Mouse (Mus musculus): ENCODE data around the gene Adgrf5. TPM values are rescaled to one million over a fixed set of nuclear protein-coding genes. Genes with fewer than 3 reads are reported as not detected.

The Adgrf5 gene
- polyA plus RNA-seq, 1 experiment from 2014 or later: 9.8 TPM

DNA sequence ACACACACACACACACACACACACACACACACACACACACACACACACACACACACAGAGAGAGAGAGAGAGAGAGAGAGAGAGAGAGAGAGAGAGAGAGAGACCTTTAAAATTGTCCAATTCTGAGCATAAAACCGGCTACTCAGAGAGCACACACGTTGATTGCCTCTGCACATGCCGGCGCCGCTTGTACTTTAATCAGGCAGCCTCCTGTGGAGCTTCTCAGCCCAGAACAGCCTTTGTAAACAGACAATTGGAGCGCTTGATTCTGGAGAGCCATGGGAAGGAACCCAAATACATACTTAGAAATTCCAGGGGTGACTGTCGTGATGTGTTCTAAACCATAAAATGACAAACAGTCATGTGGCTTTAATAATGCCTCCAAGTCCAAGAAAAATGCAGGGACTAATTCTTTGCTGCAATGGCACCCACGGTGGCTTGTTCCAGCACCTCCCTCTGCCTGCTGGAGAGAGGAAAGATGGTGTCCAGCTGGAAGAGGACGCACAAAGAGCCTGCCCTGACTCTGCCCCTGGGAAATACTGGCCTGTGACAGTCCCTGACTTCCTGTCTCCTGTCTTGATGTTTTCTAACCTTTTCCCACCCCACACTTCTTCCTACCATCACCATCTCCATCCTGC lies 2.2 kb upstream of the Adgrf5 start:
- Histone ChIP-seq H3K4me1 (replicated peaks) (0 out of 2 replicates have a peak, but pooled peaks cover 7% of the 10 kb centered on the region), H3K36me3 (no peaks in the 10 kb centered on the region), H3K4me3 (no peak overlapping the region), H3K27me3 (no peaks in the 10 kb centered on the region), H3K9me3 (no peaks in the 10 kb centered on the region), H3K9ac (no peak overlapping the region), H3K4me2 (peak overlapping the region; percentile 20; the same call in 1 of the 2 replicates), H3K27ac (replicated peaks) (no peak overlapping the region)
- 11% methylated on average over 9 of the region's 9 CpGs for WGBS
- no peak for ATAC-seq (ENCODE audit: low read depth)

DNA sequence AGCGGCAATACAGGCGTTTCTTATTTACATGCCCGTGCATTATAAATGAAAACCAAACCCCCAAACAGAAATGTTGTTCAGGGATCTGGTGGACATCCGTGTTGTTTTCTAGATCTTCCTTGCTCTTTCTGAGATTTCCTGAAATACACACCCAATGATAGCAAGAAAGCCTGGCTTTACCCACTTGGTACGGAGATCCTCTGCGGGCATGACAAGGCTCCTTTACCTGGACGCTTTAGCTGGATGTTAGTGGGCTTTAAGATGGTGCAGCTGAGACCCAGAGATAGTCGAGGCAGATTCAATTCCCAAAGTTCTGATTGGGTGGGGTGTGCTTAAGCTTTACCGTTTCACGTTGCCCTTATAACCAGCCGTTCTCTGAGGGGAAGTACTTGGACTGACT lies 770 bp downstream of the Adgrf5 start:
- no peaks in the 10 kb centered on the region for H3K36me3 ChIP-seq
- H3K9ac ChIP-seq: no peak overlapping the region
- no peaks in the 10 kb centered on the region for H3K9me3 ChIP-seq
- ATAC-seq (ENCODE audit: low read depth): no peak
- peak overlapping the region; percentile 11 for H3K4me3 ChIP-seq
- peak overlapping the region; percentile 31; the same call in 1 of the 2 replicates for H3K4me2 ChIP-seq
- H3K4me1 ChIP-seq (replicated peaks): 0 out of 2 replicates have a peak, but pooled peaks cover 7% of the 10 kb centered on the region
- H3K27ac ChIP-seq (replicated peaks): no peak overlapping the region
- no peaks in the 10 kb centered on the region for H3K27me3 ChIP-seq
- 80% methylated on average over 11 of the region's 11 CpGs for WGBS

DNA sequence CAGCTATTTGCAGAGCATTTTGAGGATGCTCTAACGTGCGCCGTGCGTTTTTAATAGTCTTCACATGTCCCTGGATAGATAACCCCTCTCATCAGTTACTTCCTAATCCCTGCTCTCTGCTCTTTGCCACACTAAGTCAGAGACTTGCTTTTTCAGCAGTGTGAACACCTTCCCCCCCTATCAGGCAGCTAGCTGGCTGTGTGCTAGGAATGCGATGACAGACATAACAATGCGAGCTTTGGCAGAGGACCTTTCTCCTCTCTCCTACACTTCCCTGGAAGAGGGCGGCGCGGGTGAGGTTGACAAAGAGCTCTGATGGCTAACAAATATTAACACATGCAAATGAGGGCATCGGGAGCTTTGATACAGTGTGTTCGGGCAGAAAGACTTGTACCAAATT lies 2.1 kb downstream of the Adgrf5 start:
- Histone ChIP-seq H3K36me3 (no peaks in the 10 kb centered on the region), H3K4me3 (no peak overlapping the region), H3K27ac (replicated peaks) (no peak overlapping the region; the same call in 1 of the 2 replicates), H3K9me3 (no peaks in the 10 kb centered on the region), H3K4me2 (0 out of 2 replicates have a peak overlapping the region, but pooled peaks have one; percentile 14), H3K4me1 (replicated peaks) (0 out of 2 replicates have a peak, but pooled peaks cover 7% of the 10 kb centered on the region), H3K27me3 (no peaks in the 10 kb centered on the region), H3K9ac (no peak overlapping the region)
- 75% methylated on average over 11 of the region's 11 CpGs for WGBS
- no peak for ATAC-seq (ENCODE audit: low read depth)

DNA sequence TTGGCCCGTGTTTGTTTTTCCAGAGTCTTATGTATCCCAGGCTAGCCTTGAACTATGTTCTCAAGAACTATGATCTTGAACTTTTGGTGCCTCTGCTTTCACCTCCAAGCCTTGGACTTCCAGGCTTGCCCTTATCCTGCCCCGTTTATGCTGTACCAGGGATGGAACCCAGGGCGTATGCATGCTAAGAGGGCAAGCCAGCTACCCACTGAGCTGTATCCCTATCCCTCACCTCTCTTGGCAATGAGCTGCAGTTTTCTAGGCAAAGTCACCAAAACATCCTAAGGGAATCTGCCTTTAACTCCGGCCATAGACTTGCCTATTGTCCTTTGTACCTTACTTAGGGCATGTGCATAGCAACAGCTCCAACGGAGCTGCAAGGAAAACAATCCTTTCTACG lies 2.6 kb downstream of the Adgrf5 start:
- H3K4me1 ChIP-seq (replicated peaks): 0 out of 2 replicates have a peak, but pooled peaks cover 4% of the 10 kb centered on the region
- H3K4me2 ChIP-seq: 0 out of 2 replicates have a peak overlapping the region, but pooled peaks have one; percentile 14
- H3K36me3 ChIP-seq: no peaks in the 10 kb centered on the region
- H3K27ac ChIP-seq (replicated peaks): no peak overlapping the region; the same call in 1 of the 2 replicates
- no peak for ATAC-seq (ENCODE audit: low read depth)
- H3K4me3 ChIP-seq: no peak overlapping the region
- H3K9me3 ChIP-seq: no peaks in the 10 kb centered on the region
- no peak overlapping the region for H3K9ac ChIP-seq
- WGBS: 73% methylated on average over 6 of the region's 6 CpGs
- H3K27me3 ChIP-seq: no peaks in the 10 kb centered on the region

DNA sequence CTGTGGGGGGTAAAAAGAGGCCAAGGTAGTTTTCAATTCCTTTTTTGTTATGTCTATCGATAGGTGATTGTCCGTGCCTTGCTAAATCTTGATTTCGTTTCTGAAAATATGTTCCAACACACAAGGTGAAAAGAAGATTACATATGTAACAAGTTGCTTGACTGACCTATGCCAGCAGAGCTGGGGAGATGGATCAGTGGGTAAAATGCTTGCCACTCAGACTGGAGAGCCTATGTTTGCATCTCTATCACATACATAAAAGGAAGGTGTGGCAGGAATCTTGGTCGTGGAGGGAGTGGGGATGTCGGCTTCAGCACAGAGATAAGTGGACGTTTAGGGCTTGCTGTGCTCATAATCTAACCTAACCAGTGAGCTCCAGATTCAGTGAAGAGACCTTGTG lies 3.7 kb downstream of the Adgrf5 start:
- no peak overlapping the region for H3K4me3 ChIP-seq
- no peaks in the 10 kb centered on the region for H3K36me3 ChIP-seq
- no peak overlapping the region for H3K9ac ChIP-seq
- no peak for ATAC-seq (ENCODE audit: low read depth)
- H3K27me3 ChIP-seq: no peaks in the 10 kb centered on the region
- 64% methylated on average over 6 of the region's 6 CpGs for WGBS
- no peaks in the 10 kb centered on the region for H3K4me1 ChIP-seq (replicated peaks)
- H3K27ac ChIP-seq (replicated peaks): no peak overlapping the region
- no peak overlapping the region for H3K4me2 ChIP-seq
- no peaks in the 10 kb centered on the region for H3K9me3 ChIP-seq

DNA sequence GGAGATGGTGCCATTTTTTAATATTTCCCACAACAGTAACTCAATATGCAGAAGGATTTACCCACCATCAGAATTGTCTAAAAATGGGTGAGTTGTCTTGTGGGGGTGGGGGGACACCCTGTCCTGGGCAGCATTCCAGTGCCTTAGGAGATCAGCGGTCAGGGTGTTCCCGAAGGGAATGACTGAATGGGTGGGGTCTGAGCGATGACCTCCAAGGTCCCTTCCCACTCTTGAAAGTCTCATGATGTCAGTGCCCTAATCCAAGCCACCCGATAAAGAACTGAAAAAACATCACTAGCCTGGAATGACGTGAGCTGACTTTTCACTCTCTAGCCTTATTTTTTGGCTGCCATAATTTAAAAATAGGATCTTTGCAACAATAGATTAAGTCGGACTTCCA lies 5.0 kb downstream of the Adgrf5 start:
- ATAC-seq (ENCODE audit: low read depth): no peak
- Histone ChIP-seq H3K9ac (no peak overlapping the region), H3K4me3 (no peak overlapping the region), H3K27me3 (no peaks in the 10 kb centered on the region), H3K9me3 (no peaks in the 10 kb centered on the region), H3K4me2 (no peak overlapping the region), H3K27ac (replicated peaks) (no peak overlapping the region), H3K36me3 (no peaks in the 10 kb centered on the region), H3K4me1 (replicated peaks) (no peaks in the 10 kb centered on the region)
- WGBS: 86% methylated on average over 6 of the region's 6 CpGs

DNA sequence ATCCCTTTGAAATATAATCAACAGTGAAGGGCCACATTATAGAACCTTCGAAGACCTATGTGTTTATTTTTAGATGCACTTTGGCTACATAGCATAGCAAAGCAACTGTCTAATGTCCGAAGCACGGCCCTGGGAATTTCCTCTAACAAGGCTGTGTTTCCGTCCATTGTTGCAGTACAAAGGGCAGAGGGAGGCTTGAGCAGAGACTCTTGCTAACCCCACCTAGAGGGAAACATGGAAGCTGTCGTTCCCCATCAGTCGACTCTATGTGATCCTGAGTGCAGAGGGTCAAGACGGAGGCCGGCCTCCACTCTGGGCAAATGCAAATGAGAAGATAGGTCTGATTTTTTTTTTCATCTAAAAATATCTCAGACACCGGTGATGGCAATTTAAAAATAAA lies 6.2 kb downstream of the Adgrf5 start:
- 75% methylated on average over 9 of the region's 9 CpGs for WGBS
- no peak overlapping the region for H3K27ac ChIP-seq (replicated peaks)

DNA sequence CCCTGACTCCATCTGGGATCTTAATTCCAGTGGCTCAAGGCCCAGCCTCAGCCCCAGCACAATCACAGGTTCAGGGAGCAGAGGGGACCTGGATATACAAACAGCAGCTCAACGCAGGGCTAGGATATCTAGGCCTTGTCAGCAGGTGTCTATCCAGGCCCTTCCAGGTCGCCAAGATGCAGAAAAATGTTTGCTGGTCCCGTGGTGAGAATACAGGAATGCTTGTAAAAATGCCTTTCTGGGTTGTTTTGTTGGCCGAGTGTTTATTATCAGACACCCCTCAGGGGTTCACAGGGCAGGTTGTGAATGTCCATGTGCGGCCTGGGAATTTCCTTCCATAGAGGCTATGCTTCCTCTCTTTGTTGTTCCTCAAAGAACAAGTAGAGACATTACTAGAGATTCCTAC lies 7.9 kb downstream of the Adgrf5 start:
- Histone ChIP-seq H3K4me2 (no peak overlapping the region), H3K4me3 (no peak overlapping the region), H3K4me1 (replicated peaks) (no peaks in the 10 kb centered on the region), H3K9me3 (no peaks in the 10 kb centered on the region), H3K36me3 (no peaks in the 10 kb centered on the region), H3K9ac (no peak overlapping the region), H3K27me3 (no peaks in the 10 kb centered on the region), H3K27ac (replicated peaks) (no peak overlapping the region; the same call in 1 of the 2 replicates)
- no peak for ATAC-seq (ENCODE audit: low read depth)
- WGBS: 45% methylated on average over 5 of the region's 5 CpGs

More for the DNA sequence above, 6.2 kb downstream of the Adgrf5 start:
- Histone ChIP-seq H3K27me3 (no peaks in the 10 kb centered on the region), H3K9ac (no peak overlapping the region), H3K4me1 (replicated peaks) (no peaks in the 10 kb centered on the region), H3K4me3 (no peak overlapping the region), H3K9me3 (no peaks in the 10 kb centered on the region), H3K36me3 (no peaks in the 10 kb centered on the region), H3K4me2 (no peak overlapping the region)
- ATAC-seq (ENCODE audit: low read depth): no peak

DNA sequence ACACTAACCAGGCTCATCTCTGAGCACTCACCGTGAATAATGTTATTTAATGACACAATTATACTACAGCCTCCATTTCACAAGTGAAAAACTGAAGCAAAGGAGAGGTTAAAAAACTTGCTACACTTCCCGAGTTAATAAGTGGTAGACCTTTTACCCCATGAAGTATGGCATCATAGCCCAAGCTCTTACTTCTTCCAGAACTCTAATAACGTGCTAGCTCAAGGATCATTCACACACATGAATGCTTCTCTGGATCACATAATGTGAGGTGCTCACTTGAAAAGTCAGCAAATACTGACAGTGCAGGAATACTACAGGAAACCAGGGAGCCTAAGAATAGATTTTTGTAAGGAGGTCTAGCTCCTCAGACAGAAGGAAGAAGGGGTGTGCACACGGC lies 12.4 kb downstream of the Adgrf5 start:
- WGBS: 75% methylated on average over 4 of the region's 4 CpGs
- Histone ChIP-seq H3K4me3 (no peak overlapping the region), H3K4me2 (no peak overlapping the region), H3K36me3 (no peaks in the 10 kb centered on the region), H3K4me1 (replicated peaks) (no peaks in the 10 kb centered on the region), H3K27ac (replicated peaks) (no peak overlapping the region), H3K9me3 (no peaks in the 10 kb centered on the region), H3K27me3 (no peaks in the 10 kb centered on the region), H3K9ac (no peak overlapping the region)
- ATAC-seq (ENCODE audit: low read depth): no peak

DNA sequence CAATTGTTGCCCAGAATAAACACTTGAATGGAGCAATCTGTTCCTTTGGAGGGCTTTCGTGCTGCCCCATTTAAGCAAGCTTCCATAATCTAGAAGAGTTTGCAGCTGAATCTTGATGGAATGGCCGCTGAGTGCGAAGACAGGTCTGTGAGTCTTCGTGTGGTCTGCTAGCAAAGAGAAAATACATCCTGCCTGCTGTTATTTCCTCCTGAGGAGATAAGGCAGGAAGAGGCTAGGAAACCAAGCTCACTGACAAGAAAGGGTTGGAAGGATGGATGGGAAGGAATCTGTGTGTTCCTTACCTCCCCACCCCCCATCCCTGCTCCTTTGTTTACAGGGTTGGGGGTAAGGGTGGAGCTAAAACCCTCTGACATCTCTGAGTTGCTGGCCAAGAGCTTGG lies 13.8 kb downstream of the Adgrf5 start:
- Histone ChIP-seq H3K4me2 (no peak overlapping the region), H3K27ac (replicated peaks) (no peak overlapping the region), H3K4me3 (no peak overlapping the region), H3K9me3 (no peaks in the 10 kb centered on the region), H3K27me3 (no peaks in the 10 kb centered on the region), H3K4me1 (replicated peaks) (no peaks in the 10 kb centered on the region), H3K9ac (no peak overlapping the region), H3K36me3 (no peaks in the 10 kb centered on the region)
- WGBS: 65% methylated on average over 4 of the region's 4 CpGs
- no peak for ATAC-seq (ENCODE audit: low read depth)

DNA sequence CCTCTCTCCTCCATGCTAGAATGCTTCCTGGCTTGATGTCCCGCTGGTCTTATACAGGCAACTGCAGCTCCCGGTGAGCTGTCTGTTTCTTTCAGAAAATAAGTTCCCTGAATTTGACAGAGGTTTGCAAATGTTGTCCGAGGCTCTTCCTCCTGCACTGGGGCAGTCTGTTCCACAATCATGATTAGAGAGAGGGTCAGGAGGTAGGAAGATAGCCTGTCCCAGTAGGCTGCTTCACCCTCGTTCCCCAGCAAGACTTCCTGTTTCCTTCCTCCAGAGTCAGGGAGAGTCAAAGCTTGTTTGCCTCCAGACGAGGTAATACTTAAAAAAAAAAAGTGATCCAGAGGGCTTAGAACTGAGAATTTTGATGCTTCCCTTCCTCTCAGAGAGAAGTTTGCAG lies 16.3 kb downstream of the Adgrf5 start:
- no peaks in the 10 kb centered on the region for H3K27me3 ChIP-seq
- ATAC-seq (ENCODE audit: low read depth): no peak
- no peak overlapping the region for H3K9ac ChIP-seq
- H3K4me3 ChIP-seq: no peak overlapping the region
- WGBS: 72% methylated on average over 5 of the region's 5 CpGs
- no peaks in the 10 kb centered on the region for H3K36me3 ChIP-seq
- no peak overlapping the region for H3K27ac ChIP-seq (replicated peaks)
- no peaks in the 10 kb centered on the region for H3K9me3 ChIP-seq
- H3K4me2 ChIP-seq: no peak overlapping the region
- no peaks in the 10 kb centered on the region for H3K4me1 ChIP-seq (replicated peaks)

DNA sequence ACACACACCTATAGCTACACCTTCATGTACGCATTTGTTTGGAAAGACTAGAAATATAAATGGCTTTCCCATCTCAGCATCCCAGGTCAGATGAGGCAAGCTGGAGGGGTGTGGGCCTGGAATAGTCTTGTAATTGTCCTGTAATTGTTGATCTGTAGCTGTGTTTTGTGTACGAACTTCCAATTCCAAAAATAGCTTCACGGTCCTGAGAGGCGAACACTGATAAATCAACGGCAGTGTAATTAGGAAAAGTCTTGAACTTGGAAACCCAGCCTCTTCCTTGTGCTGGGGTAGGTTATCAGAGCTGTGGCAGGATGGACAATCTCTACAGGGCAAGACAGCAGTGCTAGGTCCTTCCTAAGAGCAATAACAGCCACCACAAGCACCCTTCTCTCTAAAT lies 18.5 kb downstream of the Adgrf5 start:
- no peak for ATAC-seq (ENCODE audit: low read depth)
- H3K4me2 ChIP-seq: no peak overlapping the region
- 91% methylated on average over 5 of the region's 5 CpGs for WGBS

DNA sequence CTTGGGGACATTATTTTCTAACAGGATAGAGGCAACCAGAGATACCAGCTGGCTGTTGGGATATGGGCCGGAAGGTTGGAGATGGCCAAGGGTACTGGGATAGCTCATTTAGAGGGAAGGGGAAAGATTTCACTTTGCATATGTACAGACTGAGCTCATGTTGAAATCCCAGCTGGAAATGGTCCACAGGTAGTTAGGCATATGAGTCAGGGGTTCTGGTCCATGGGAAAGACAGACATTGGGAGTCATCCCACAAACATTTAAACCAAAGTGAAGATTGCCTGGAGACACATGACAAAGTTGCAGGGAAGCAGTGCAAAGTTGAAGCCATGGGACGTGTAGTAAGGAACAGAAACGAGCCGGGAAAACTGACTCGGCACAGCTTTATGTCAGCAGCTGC lies 26.1 kb downstream of the Adgrf5 start:
- ATAC-seq (ENCODE audit: low read depth): no peak
- Histone ChIP-seq H3K9me3 (no peaks in the 10 kb centered on the region), H3K9ac (no peak overlapping the region), H3K36me3 (no peaks in the 10 kb centered on the region), H3K27ac (replicated peaks) (no peak overlapping the region), H3K4me3 (no peak overlapping the region), H3K4me1 (replicated peaks) (no peaks in the 10 kb centered on the region), H3K4me2 (no peak overlapping the region), H3K27me3 (no peaks in the 10 kb centered on the region)
- 91% methylated on average over 5 of the region's 5 CpGs for WGBS

More for the DNA sequence above, 18.5 kb downstream of the Adgrf5 start:
- Histone ChIP-seq H3K27me3 (no peaks in the 10 kb centered on the region), H3K36me3 (no peaks in the 10 kb centered on the region), H3K27ac (replicated peaks) (no peak overlapping the region), H3K9me3 (no peaks in the 10 kb centered on the region), H3K4me1 (replicated peaks) (no peaks in the 10 kb centered on the region), H3K4me3 (no peak overlapping the region), H3K9ac (no peak overlapping the region)
